Mouse (Mus musculus) midbrain, postnatal 0 days (tissue): ENCODE results near the gene Zmym1. TPM values are rescaled to one million over a fixed set of nuclear protein-coding genes. Genes with fewer than 3 reads are reported as not detected.

Experiments used
- ATAC-seq: fragments of 200-750 bp; cut with Nextera tagmentation; 2 replicates; pipeline ENCODE4 v1.8.0; 2017; ENCODE audit warnings: moderate number of reproducible peaks, mild to moderate bottlenecking, moderate TSS enrichment, moderate library complexity; ENCODE audit not compliant: low FRiP score
- DNase-seq: peaks from one replicate; pipeline ENCODE4 v3.0.0-alpha.2; 2015; ENCODE audit warnings: low spot score
- H3K27ac ChIP-seq: fragments of 300-500 bp; sonication (generic); 2 replicates; pipeline ENCODE4 v1.5.1; 2014; ENCODE audit warnings: low read depth, mild to moderate bottlenecking, low read length, mixed read lengths
- H3K27me3 ChIP-seq: fragments of 300-500 bp; sonication (generic); 2 replicates; pipeline ENCODE4 v1.6.1; 2014; ENCODE audit warnings: low read length, control low read depth, mixed read lengths; ENCODE audit not compliant: insufficient read depth
- H3K36me3 ChIP-seq: fragments of 300-500 bp; sonication (generic); 2 replicates; pipeline ENCODE4 v1.6.1; 2014; ENCODE audit warnings: low read length, control low read depth, mixed read lengths; ENCODE audit not compliant: insufficient read depth
- H3K4me1 ChIP-seq: fragments of 300-500 bp; sonication (generic); 2 replicates; pipeline ENCODE4 v1.6.1; 2014; ENCODE audit warnings: mild to moderate bottlenecking, control low read depth, antibody characterized with exemption, low read length, mixed read lengths; ENCODE audit not compliant: insufficient read depth
- H3K4me2 ChIP-seq: fragments of 300-500 bp; sonication (generic); 2 replicates; pipeline ENCODE4 v1.6.1; 2014; ENCODE audit warnings: low read depth, mild to moderate bottlenecking, low read length, mixed read lengths; ENCODE audit not compliant: poor library complexity, severe bottlenecking
- H3K4me3 ChIP-seq: fragments of 300-500 bp; sonication (generic); 2 replicates; pipeline ENCODE4 v1.5.1; 2014; ENCODE audit warnings: low read depth, mild to moderate bottlenecking, low read length, moderate library complexity
- H3K9ac ChIP-seq: fragments of 300-500 bp; sonication (generic); replicated peaks from 2 replicates; pipeline ENCODE4 v1.6.1; 2014; ENCODE audit warnings: mild to moderate bottlenecking, low read length, moderate library complexity, mixed read lengths; ENCODE audit not compliant: poor library complexity, severe bottlenecking
- H3K9me3 ChIP-seq: fragments of 300-500 bp; sonication (generic); 2 replicates; pipeline ENCODE4 v1.6.1; 2016; ENCODE audit warnings: low read length, control low read depth
- CTCF ChIP-seq: IDR thresholded peaks from 2 replicates; pipeline ENCODE4 v1.5.1; 2016; ENCODE audit warnings: antibody characterized with exemption, mild to moderate bottlenecking
- WGBS: fragments of 180-500 bp; shearing (Covaris S2); extraction: QIAGEN DNeasy Blood & Tissue Kit; methylation state at CpG from one replicate; pipeline ENCODE4 v1.1.7; 2014; 5-methylcytosine and 5-hydroxymethylcytosine counted together
- polyA plus RNA-seq: library from polyadenylated mRNA; unstranded; fragments of >200 nt; fragmentation: Nextera tagmentation; extraction: Ambion mirVana; gene quantifications from 2 replicates; pipeline ENCODE4 v1.2.1, GENCODE M21; 2015
- total RNA-seq: library from RNA; depleted of rRNA; stranded (reverse); fragments of >200 nt; gene quantifications from 2 replicates; pipeline ENCODE4 v1.2.3, GENCODE M21; 2014

Zmym1 gene
- total and polyA plus RNA-seq, 2 experiments from 2014 or later, result 16.8 to 16.9 TPM

DNA sequence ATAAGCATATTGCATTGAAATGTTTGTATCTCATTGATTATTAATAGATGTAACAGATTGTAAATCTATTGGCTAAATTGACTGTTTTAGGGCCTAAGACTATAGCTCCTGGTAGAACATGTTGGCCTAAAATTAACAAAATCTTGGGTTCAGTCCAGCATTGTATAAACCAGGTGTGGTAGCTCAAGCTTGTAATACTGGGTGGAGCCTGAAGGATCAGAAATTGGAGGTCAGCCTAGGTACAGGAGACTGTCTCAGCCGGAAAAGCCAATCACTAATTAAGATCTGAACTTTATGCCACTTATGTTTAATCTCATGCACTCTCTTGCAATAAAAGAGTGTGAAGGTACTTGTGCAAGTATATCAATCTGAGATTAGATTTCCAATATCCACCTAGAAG lies 24.8 kb upstream of the Zmym1 start:
- no peak for TF ChIP-seq CTCF
- peaks cover 7% of the 10 kb centered on the region; the same call in 1 of the 2 replicates for H3K36me3 ChIP-seq
- no peak overlapping the region for H3K4me2 ChIP-seq
- H3K4me3 ChIP-seq, result no peak overlapping the region
- WGBS, result 84% methylated on average over 1 of the region's 1 CpGs
- no peak for DNase-seq
- no peaks in the 10 kb centered on the region for H3K27me3 ChIP-seq
- H3K9me3 ChIP-seq, result no peaks in the 10 kb centered on the region
- no peak overlapping the region for H3K9ac ChIP-seq
- ATAC-seq, result no peak
- no peaks in the 10 kb centered on the region for H3K4me1 ChIP-seq
- no peak overlapping the region for H3K27ac ChIP-seq

DNA sequence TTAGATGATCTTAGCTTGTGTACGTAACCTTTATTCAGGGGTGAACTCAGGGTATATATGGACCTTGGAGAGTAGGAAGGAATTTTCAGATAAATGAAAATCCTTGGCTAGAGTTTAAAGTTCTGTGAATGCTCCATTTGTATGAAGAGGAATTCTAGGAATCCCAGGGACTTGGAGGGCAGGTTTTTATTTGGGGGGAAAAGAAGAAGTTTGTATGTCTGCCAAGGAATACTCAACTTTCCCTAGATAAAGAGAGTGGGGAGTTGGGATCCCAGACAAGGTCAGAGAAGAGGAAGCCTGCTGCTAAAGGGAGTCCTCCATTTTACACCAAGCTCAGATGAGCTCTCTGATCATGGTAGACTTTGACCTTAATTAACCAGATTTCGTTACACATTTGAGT lies 22.2 kb upstream of the Zmym1 start:
- Histone ChIP-seq H3K27me3 (no peaks in the 10 kb centered on the region), H3K27ac (no peak overlapping the region), H3K4me2 (no peak overlapping the region), H3K4me3 (no peak overlapping the region), H3K9me3 (no peaks in the 10 kb centered on the region), H3K9ac (no peak overlapping the region), H3K4me1 (peaks cover under 1% of the 10 kb centered on the region; the same call in 1 of the 2 replicates), H3K36me3 (peaks cover under 1% of the 10 kb centered on the region; the same call in 1 of the 2 replicates)
- TF ChIP-seq CTCF, result no peak
- WGBS, result 90% methylated on average over 2 of the region's 2 CpGs
- ATAC-seq (no peak), DNase-seq (no peak)

DNA sequence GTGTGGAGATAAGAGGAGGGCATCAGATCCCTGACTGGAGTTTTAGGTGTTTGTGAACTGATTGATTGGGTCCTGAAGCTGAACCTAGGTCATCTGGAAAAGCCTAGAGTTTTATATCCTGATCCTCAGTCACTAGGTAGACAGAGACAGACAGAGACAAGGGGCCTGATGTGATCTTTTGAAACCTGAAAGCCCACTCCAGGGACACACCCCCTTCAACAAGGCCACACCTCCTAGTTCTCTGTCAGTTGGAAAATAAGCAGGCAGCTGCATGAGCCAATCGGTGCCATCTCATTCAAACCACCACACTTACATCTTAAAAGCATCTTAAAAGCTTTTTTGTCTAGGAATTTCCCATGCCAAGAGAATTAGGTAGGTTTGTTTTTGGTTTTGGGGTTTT lies 19.9 kb upstream of the Zmym1 start:
- Histone ChIP-seq H3K4me1 (peaks cover 5% of the 10 kb centered on the region; the same call in 1 of the 2 replicates), H3K4me3 (no peak overlapping the region), H3K36me3 (no peaks in the 10 kb centered on the region), H3K9me3 (no peaks in the 10 kb centered on the region), H3K27ac (no peak overlapping the region), H3K27me3 (no peaks in the 10 kb centered on the region), H3K4me2 (no peak overlapping the region), H3K9ac (no peak overlapping the region)
- TF ChIP-seq CTCF, result no peak
- no peak for DNase-seq
- WGBS, result 50% methylated on average over 1 of the region's 1 CpGs
- no peak for ATAC-seq

DNA sequence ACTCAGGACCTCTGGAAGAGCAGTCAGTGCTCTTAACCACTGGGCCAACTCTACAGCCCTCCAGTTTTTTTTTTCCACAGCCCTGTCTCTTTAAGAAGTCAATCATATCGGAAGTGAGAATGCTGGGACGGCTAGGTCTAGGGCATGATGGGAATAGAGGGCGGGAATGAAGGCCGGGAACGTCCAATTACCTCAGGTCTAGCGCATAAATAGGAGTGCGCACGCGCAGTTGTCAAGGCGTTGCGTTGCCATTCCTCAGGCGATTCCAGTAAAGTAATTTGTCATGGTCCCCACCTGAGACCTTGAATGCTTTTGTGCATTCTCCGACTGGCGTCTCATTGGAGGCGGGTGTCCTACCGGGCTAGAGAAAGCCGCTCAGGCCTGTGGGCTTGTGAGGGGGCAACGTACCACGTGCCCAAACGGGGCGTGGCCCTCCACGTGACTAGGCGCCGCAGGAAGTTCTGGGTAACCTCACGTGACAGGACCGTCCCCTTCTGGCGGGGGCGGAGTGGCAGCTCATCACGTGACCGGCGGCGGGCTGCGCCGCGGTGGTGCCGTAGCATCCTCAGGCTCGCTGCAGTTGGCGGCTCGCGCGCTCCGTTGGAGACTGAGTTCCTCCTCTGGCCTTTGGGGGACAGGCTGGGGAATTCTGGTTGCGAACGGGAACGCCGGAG lies 16.1 kb upstream of the Zmym1 start, which contains the start of gene Zmym6:
Zmym6 (plus strand) TSS at position 509 of the 674 bp plus-strand sequence.
- WGBS, result under 1% methylated on average over 45 of the region's 46 CpGs
- peak within 1 kb of the TSS; percentile 91 for H3K27ac ChIP-seq
- H3K4me1 ChIP-seq, result peaks cover 5% of the 10 kb centered on the region; the same call in 1 of the 2 replicates
- peak within 1 kb of the TSS; percentile 54 for H3K4me3 ChIP-seq
- peak within 1 kb of the TSS; percentile 66 for H3K4me2 ChIP-seq
- DNase-seq (peak; percentile 99), ATAC-seq (peak; percentile 98)
- no peaks in the 10 kb centered on the region for H3K9me3 ChIP-seq
- peak within 1 kb of the TSS; percentile 60 for H3K9ac ChIP-seq
- no peaks in the 10 kb centered on the region for H3K27me3 ChIP-seq
- peak; percentile 35 for TF ChIP-seq CTCF
- no peaks in the 10 kb centered on the region for H3K36me3 ChIP-seq

DNA sequence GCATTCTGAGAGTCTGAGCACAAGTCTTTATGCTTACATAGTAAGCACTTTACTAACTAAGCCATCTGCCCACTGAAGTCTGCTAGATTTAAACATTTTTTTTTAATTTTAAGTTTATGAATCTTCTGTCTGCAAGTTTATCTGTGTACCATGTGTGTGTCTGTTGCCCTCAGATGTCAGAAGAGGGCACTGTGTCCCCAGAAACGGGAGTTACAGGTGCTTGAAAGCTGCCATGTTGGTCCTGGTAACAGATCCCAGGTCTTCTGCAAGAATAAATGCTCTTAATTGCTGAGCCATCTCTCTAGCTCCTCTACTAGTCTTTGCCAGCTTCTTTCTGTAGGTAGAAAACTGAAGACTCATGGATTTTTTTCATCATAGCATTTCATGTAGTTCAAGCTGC lies 14.0 kb upstream of the Zmym1 start:
- no peak for ATAC-seq
- Histone ChIP-seq H3K4me3 (no peak overlapping the region), H3K27ac (no peak overlapping the region), H3K27me3 (no peaks in the 10 kb centered on the region), H3K4me1 (peaks cover 5% of the 10 kb centered on the region; the same call in 1 of the 2 replicates), H3K9me3 (no peaks in the 10 kb centered on the region), H3K36me3 (no peaks in the 10 kb centered on the region), H3K4me2 (no peak overlapping the region), H3K9ac (no peak overlapping the region)
- TF ChIP-seq CTCF, result peak; percentile 15; the same call in 1 of the 2 replicates
- DNase-seq, result no peak
- WGBS, result 44% methylated on average over 1 of the region's 1 CpGs

DNA sequence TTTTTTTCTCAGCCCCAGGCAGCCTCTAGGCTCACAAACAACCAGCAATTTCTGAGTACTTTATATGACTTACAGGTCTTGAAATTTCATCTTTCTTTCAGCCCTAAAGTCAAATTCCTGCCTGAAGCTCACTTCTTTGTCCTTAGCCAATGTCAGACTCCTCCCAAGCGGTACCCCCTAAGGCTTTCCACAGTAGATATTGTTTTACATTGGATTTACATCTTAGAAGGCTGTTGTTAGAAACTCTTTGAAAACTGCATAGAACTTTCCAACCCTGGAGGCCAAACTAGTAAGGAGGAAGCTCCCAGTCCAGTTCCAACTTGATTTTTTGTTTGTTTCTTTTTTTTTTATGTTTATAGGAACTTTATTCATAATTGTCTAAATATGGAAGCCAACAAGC lies 3.1 kb upstream of the Zmym1 start:
- Histone ChIP-seq H3K4me2 (no peak overlapping the region), H3K4me3 (no peak overlapping the region), H3K27ac (no peak overlapping the region), H3K36me3 (no peaks in the 10 kb centered on the region), H3K4me1 (no peaks in the 10 kb centered on the region), H3K9ac (no peak overlapping the region), H3K9me3 (no peaks in the 10 kb centered on the region), H3K27me3 (no peaks in the 10 kb centered on the region)
- ATAC-seq (no peak), DNase-seq (no peak)
- no peak for TF ChIP-seq CTCF
- WGBS, result 46% methylated on average over 1 of the region's 1 CpGs
